Mouse (Mus musculus) erythroblast, embryonic 14.5 days (primary cell): Measurements from ENCODE around the gene Mapk8ip3.

Source experiments
- GATA1 ChIP-seq: IDR thresholded peaks from 2 replicates; pipeline ENCODE4 v1.6.1; 2012; ENCODE audit warnings: low read length, inconsistent platforms, mixed read lengths
- TAL1 ChIP-seq: IDR thresholded peaks from 3 replicates; pipeline ENCODE4 v1.6.1; 2012; ENCODE audit warnings: low read length, inconsistent platforms, mixed read lengths

DNA sequence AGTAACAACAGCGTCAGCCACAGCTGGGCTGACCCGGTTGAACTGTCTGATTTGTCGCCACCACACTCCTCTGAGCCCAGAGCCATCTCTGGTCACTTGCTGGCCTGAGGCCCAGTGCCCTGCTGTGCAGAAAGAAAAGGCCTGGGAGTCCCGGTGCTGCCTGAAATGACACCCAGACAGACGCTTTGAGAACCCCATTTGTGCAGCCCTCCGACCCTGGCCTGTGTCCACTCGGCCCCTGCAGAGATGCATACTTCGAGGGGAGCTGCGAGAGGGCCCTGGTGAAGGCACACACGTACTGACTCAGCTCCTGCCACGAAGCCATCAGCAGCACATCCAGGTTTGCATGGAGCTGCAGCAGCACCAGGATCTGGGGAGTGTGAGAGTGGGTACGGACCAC, 44.0 kb downstream of the Mapk8ip3 start:
- TF ChIP-seq GATA1 (no peak), TAL1 (no peak)
